Mouse (Mus musculus) monocyte, adult 2 months (primary cell): ENCODE results near the gene Ctnna3.

ENCODE experiments used
- DNase-seq, 2 experiments: peaks; one replicate each; pipeline ENCODE4 v3.0.0; 2022; ENCODE audit warnings: low spot score in 2 of 2, low read depth in 1 of 2

Gene Ctnna3

GRCm38 (mm10) chr10:63480066-63480465, 50.2 kb downstream of the Ctnna3 start:
- DNase-seq, result no peak

DNA sequence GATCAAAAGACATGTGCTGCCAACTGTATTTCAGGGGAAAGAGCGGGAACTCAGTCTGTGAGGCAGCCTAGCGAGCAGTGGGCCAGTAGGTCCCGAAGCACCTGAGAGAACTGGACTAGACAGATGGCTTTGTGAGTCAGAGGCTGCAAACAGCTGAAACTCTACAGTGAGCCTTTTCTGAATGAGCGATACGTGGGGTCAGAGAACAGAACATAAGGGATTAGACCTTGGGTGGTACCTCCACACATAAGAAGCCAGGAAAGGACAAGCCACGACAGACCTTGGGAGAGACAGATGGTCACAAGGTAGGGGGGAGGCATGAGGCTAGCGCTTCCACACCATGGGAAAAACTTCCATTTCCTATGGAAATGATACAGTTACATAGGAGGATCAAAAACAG, 58.4 kb downstream of the Ctnna3 start:
- no peak for DNase-seq

GRCm38 (mm10) chr10:63523956-63524355, 94.1 kb downstream of the Ctnna3 start:
- no peak for DNase-seq

GRCm38 (mm10) chr10:63526027-63526426, 96.1 kb downstream of the Ctnna3 start:
- DNase-seq, result no peak

DNA sequence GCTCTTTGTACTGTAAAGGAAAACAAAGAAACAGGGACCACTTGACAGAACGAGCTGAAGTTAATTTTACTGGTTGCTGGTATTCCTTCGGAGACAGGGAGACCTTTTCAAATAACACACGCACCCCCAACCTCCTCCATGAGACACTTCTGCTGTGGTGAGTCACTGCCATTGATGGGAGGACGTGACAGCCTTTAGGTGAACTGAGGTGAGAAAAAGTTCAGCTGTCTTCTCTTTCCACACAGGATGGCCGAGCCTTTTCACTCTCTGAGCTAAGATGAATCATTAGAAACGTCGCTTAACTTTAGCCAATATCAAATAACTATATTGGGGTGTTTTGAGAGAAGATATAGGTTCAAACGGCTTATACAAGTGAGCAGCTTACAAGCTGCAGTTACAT, 102.5 kb downstream of the Ctnna3 start:
- DNase-seq, result no peak

- no peak for DNase-seq
Measured at GRCm38 (mm10) chr10:63541754-63542153, 111.9 kb downstream of the Ctnna3 start.

DNA sequence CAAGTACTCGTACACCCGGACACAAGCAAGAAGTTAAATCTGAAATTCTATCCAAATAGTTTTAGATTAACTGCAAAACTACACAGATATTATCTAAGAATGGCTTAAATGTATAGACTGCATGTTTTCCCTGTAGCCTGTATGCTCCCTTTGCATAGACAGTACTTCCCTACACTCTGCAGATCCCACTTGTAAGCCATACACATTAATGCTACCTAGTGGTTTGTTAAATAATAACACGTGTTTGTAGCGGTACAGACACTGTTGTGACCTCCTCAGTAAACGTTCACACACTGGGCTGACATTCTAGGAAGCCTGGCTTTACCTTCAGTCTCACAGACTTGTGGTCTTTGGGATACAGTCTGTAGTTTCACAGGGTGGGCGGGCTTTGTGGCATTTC, 112.6 kb downstream of the Ctnna3 start:
- no peak for DNase-seq

DNA sequence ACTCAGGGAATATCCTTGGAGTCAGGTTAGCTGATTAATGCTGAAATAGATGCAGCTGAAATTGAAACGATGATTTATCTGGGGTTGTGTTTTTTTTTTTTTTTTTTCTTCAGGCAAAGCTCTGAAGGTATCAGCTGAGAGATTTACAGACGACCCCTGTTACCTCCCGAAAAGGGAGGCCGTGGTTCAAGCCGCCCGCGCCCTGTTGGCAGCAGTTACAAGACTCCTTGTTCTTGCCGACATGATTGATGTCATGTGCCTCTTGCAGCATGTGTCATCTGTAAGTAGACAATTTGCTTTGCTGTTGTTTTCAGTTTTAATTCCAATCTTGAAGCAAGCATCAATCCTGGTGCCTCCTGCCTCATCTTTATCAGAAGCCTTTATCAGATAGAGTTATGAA, 136.8 kb downstream of the Ctnna3 start:
- DNase-seq, result no peak

GRCm38 (mm10) chr10:63571561-63571960, 141.7 kb downstream of the Ctnna3 start:
- no peak for DNase-seq

GRCm38 (mm10) chr10:63572866-63573265, 143.0 kb downstream of the Ctnna3 start:
- DNase-seq, result no peak

DNA sequence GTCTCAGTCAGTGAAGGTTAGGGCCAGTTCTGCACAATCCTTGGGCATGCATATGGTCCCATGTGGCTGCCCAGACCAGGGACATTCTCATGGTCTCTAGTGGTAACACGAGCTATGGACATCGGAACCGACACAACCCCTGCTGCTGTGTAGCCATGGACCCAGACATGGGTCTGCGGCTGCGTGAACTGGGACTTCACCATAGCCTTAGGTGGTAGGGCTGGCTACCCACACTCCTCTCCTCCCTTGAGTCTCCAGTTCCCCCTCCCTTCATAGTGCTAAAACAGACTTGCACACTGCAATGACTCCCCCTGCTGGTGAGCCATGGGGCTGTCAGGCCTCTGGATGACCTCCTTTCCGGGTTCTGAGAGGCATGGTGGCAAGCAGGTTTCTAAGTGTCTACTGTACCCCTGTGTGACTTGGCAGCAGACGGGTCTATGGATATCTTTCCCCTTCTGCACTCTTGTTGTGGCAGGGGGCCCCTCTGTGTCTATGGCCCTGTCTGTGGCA, 144.3 kb downstream of the Ctnna3 start:
- no peak for DNase-seq

GRCm38 (mm10) chr10:63582608-63583007, 152.7 kb downstream of the Ctnna3 start:
- peak in 1 of 2 experiments; percentile 9 for DNase-seq

DNA sequence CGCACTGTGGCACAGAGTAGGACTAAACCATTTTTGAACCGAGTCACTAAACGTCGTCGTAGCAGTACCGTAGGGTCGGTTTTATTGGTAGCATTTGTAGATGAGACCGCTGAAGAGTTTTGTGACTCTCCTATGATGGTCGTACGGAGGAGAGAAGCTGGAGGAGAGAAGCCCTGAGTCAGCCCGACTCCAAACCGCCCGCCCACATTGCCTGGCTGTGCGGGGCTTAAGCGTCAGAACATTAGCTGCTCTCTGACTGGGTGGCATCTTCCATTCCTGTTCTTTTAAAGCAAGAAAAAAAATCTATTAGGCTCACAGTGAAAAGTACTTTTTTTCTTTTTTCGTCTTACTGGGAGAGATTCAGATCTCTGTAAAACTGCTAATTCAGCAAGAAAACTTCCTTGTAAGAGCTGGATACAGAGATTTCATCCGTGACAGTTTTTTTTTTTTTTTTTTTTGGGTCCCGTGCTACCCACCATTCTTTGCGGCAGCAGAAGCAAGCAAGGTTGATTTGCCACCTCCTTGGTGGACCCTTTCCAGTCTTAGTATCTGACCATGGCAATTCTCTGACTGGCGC, 154.0 kb downstream of the Ctnna3 start:
- DNase-seq, result no peak

DNA sequence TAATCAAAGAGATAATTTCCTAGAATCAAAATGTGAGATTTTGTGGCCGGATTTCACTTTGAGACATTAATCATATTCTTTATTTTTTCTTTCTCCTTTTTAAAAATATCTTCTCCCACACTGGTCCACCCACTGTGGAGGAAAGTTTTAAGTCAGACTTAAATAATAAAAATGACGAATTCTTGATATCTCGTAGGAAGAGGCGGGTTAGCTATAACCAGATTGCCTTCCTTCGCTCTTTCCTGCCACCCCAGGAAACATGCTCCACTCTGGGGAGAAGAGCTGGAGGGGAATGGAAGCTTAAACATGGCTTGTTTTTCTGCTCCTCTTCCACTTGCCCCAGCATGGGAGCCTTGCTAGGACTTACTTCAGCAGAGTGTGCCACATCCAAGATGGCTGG, 169.5 kb downstream of the Ctnna3 start:
- no peak for DNase-seq

DNA sequence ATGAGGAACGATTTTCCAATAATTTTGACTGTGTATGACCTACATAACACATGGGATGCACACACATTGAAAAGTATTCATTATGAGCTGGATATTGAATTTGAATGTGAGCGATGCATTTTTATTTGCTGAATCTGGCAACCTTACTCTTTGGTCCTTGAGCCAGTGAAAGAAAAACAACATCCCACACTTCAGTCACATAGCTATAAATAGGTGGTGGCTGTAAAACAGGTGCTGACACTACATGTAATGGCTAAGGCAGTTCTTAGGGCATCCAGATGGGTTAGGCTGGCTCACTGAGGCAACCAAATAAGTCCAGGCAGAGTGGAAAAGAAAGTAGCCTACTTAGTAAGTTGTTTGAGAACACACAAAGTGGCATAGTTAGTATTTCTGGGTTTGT, 171.3 kb downstream of the Ctnna3 start:
- DNase-seq, result no peak

GRCm38 (mm10) chr10:63628546-63628945, 198.6 kb downstream of the Ctnna3 start:
- DNase-seq, result no peak

DNA sequence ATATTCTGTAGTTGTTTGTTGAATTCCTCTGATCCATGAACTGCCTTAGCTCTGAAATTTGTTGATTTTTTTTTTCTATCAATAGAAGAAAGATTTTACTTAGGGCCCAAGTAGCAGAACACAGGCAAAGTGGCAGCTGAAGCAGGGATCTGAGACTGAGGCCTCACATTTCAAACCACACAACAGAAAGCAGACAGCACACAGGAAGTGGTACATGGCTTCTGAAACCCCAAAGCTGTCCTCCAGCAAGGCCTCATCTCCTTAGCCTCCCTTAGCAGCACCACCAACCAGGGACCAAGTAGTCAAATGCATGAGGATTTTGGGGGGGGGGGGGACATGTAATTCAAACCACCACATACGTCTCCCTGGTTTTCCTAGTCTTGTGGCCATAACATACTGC, 204.0 kb downstream of the Ctnna3 start:
- DNase-seq, result no peak

DNA sequence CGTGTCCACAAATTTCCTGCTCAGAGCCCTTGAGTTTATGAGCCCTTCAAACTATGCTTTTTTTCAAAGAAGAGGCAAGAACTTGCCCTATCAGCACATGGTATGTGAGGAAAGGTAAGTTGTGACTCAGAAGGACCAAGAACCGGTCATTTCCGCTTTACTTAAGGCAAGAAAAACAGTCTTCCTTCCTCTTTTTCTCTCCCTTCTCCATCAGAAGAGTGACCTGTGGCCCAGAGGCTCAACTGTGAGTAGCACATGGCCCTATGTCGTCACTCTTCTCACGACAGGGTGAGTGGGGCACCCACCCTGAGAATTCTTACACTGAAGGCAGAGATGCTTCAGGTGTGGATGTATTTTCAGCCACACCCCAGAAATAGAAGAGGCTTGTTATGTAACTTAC, 208.1 kb downstream of the Ctnna3 start:
- no peak for DNase-seq

DNA sequence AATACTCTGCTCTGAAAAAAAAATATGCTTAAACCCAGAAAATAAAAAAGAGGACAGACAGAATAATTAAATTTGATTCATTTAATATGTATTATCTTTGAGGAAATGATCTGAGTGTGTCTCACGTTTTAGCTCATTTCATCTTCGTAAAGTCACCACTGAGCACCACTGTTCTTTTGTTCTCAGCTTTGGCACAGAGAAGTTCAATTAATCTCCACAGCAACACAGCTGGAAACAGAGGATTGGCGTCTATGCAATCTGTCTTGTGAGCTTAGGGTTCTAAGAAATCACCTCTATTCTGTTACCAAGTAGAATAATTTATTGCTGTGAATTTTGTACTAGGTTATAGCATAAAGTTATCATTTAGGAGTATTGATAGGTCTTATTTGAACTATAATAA, 217.4 kb downstream of the Ctnna3 start:
- DNase-seq, result no peak

GRCm38 (mm10) chr10:63650307-63650706, 220.4 kb downstream of the Ctnna3 start:
- DNase-seq, result no peak

DNA sequence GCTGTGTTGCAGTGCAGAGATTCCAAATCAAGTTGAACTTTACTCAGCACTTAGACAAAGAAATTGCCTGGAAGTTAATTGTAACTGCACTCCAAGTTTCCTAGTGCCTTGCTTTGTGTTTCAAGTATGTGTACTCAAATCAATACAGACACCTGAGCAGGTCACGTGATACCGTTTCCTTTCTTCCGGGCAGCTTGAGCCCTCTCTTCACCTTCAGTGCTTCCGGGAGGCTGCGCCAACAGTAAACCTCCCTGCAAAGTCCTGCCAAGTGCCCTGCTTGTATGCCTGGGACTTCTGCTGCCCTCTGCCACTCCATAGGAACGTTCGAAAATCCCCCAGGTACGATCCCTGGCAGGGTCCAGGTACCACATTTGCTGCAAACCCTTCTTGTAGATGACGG, 223.0 kb downstream of the Ctnna3 start:
- DNase-seq, result no peak

DNA sequence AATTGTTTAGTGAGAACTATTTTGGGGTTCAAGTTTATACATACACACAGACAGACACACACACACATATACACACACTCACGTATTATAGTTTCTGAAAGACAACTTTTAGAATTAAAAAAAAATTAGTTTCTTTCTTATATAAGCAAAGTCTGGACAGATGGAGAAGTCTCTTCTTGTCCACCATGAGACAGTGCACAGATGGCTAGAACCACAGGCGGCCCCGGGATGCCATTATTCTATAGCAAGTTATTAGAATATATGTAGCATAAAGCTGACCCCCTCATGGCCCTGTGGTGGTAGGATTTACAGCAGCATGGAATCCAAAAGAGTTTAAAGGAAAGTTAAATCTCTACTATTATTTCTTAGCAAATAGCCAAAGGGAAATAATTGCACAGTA, 223.7 kb downstream of the Ctnna3 start:
- DNase-seq, result no peak

DNA sequence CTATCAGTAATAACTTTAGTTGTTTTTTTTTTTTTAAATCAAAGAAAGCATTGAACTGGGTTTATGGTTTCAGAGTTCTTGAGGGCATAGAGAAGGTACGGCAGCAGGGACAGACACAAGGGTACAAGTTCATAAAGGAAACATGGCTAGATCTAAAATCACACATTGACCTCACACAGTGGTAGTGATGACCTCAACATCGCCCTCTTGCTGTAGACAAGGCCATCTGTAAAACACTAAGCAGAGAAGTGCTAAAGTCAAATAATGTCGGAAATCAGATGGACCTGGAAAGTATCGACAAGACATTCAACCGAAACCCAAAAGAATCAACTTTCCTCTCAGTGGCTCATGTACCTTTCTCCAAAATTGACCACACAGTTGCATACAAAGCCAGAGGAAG, 224.7 kb downstream of the Ctnna3 start:
- no peak for DNase-seq

- DNase-seq, result no peak
Measured at GRCm38 (mm10) chr10:63676343-63676742, 246.4 kb downstream of the Ctnna3 start.
